Mouse (Mus musculus) lung, postnatal 36 days (tissue): ENCODE results near the gene Zfp282.

Experiments used
- DNase-seq: peaks from one replicate; pipeline ENCODE4 v3.0.0; 2022; ENCODE audit warnings: mixed read lengths

Zfp282 gene

DNA sequence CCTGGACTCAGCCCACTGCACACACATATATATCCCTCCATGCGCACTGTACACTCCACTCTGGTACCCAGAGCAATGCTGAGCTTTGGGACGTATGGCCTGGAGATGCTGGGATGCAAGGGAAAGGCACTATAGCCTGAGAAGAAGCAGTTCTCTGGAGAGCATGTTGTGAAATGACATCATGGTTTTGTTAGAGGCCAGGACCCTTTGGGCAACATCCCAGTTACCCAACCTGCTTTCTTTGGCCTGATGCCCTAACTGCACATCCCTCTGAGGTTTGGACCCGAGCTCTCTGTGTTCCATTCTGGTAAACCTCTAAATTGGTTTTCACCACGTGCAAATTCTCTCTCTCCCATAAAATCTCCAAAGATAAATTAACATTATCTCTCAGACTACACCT lies 26.6 kb downstream of the Zfp282 start:
- DNase-seq: no peak

DNA sequence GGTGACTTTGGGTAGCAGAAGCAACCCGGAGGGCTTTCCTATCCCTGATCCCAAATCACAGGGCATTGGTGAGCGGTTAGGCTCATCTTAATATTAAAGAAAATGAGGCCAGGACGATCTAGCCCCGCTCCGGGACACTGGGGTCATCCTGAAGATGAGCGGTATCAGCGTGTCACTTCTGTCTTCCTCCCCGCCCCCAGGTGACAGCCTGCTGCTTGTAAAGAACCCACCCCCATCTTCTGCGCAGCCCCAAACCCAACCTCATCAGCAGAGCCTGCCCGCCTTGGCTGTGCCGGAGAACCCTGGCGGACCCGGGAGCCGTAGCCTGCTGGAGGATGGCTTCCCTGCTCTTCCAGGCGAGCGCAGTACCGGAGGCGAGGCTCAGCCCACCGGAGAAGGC lies 27.4 kb downstream of the Zfp282 start:
- DNase-seq: no peak

DNA sequence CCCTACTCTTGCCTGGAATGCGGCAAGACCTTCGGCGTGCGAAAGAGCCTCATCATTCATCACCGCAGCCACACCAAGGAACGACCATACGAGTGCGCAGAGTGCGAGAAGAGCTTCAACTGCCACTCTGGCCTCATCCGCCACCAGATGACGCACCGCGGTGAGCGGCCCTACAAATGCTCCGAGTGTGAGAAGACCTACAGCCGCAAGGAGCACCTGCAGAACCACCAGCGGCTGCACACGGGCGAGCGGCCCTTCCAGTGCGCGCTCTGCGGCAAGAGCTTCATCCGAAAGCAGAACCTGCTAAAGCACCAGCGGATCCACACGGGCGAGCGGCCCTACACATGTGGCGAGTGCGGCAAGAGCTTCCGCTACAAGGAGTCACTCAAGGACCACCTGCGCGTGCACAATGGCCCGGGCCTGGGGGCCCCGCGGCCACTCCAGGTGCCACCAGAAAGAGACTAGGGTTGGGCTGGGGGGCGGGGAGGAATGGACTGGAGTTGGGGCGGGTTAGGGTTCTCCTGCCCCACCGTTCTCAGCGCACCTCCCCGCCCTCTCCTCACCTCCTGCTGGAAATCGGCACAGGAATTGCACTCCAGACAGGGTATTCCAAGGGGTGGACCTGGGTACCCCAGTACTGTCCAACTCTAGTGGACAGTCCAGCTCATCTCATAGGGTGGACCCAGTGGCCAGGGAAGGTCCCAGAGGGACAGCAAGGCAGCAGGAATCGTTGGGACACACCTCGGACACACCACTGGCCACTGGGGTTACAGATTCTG lies 28.1 kb downstream of the Zfp282 start:
- DNase-seq: no peak

DNA sequence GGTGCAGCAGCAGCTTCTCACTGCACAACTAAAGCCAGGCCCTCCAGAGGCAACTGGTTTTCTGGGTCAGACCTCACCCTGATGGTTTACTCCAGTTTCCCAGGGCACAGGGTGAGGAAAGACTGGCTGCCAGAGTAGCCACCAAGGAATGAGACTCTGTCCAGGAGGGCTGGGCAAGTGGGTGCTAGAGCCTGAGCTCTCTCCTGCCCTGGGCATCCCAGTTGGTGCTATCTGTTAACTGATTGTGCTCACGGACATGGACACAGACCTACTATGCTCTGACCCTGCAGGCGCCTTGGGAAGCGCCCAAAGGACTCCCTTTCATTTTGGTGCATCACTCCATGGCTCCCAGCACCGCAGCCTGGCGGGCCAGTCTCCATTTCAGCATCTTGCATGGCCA lies 29.3 kb downstream of the Zfp282 start:
- DNase-seq: no peak

DNA sequence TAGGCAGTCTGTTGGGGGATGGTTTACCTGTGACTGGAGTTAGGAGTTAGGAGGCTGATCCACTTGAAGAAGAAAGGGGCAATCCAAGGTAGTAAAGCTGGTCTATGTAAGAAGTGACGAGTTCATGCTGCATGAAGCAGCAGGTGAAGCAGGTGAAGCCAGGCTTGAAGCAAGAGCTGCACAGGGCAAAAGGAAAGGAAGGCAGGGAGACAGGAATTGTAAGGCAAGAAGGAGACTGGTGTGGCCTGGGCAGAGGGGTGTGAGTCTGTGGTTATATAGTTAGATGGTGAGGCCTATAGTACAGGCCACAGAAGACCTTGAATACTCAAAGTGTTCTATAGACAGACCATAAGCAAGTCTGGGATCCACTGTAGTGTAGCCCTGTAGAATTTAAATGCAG lies 32.0 kb downstream of the Zfp282 start:
- DNase-seq: no peak

DNA sequence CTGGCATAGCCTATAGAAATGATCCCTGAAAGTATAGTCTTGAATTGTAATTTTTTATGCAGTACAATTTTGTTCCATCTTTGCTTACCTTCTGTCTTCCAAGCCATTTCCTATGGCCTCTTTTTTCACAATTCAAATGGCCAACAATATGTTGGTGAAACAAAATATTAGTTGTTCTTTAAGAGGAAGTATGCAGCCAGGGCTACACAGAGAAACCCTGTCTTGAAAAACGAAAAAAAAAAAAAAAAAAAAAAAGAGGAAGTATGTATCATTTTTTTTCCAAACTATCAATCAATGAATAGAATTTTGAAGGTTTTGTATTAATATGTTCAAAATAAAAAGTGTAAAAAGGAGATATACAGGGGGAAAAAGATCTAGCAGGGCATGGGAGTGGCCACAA lies 34.6 kb downstream of the Zfp282 start:
- no peak for DNase-seq

DNA sequence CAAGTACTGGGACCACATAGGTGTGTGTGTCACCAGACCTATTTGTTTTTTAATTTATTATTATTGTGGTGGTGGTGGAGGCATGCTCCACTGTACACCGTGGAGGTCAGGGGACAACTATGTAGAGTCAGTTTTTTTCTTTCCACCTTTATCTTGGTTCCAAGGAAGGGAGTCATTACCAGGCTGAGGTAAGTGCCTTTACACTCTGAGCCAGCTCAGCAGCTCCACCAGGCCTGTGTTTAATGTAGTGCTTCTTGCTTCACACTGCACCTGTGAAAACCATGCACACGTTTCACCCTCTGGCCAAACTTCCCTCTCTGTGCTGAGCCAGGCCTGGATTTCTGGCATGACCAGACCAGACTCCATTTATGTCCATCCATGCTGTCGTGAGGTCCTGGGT lies 36.0 kb downstream of the Zfp282 start:
- DNase-seq: no peak

DNA sequence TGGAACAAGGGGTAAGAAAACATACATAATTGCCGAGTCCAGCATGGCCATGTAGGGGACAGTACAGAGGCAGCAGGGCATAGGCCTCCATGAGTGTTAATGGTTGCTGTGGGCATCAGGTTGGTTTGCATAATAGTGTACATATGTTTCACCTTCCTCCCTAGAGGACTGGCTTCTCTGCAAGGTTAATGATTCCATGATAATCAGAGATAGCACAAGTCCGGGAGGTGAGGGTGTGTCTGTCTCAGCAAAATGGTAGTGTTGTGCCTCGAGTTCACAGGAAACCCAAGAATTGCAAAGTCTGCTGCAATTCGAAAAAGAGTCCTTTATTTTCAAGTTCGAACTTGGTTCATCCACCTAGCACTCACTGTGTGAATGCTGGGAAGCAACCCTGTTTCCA lies 40.0 kb downstream of the Zfp282 start:
- no peak for DNase-seq

DNA sequence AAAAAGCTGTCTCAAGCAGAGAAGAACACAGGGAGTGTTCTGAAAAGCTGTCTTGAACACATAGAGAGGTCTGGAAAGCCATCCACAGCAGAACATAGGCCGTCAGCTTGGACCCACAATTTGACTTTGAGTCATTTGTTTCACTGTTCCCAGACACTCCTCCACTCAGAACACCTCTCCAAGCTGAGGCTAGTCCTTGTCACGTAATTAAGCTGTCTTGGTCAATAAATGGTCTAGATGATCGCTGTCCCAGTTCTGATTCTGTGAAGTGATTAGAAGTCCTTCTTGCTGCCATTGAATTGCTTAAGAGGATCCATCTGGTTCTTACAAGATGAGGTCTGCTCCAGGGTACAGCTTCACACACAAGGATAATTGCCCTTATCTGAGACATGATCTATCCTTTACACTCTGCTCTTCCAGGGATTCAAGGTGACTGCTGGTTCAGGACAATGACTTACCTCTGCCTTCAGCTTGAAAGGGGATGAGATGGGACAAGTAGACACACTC lies 41.8 kb downstream of the Zfp282 start:
- peak; percentile 24 for DNase-seq

DNA sequence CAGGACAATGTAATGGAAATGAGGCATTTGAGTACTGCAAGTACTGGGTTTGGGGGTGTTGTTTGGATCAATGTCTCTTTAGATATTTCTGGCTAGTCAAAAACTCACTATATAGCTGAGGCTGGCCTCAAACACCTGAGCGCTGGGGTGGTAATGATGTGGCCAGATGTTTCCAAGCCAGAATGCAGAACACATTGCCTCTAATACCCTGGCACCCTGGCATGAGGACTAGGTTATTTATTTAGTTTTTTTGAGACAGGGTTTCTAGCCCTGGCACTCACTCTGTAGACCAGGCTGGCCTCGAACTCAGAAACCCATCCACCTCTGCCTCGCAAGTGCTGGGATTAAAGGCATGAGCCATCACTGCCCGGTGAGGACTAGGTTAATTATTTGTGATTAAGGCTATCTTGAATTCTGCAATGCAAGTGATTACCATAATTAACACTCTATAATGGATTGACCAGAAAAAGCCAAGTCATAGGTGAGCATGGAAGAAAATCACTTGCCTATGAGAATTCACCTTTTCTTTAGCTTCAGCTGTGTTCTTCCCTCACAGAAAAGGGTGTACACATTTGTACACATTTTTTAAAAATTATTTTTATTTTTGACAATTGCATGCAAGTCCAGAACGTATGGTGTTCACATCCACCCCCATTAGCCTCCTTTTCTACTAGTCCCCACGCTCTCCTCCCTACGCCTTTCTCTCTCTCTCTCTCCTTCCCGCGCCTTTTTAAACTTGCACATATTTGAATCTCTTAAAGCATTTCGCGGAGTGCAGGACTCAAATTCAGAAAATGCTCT lies 42.8 kb downstream of the Zfp282 start:
- no peak for DNase-seq

DNA sequence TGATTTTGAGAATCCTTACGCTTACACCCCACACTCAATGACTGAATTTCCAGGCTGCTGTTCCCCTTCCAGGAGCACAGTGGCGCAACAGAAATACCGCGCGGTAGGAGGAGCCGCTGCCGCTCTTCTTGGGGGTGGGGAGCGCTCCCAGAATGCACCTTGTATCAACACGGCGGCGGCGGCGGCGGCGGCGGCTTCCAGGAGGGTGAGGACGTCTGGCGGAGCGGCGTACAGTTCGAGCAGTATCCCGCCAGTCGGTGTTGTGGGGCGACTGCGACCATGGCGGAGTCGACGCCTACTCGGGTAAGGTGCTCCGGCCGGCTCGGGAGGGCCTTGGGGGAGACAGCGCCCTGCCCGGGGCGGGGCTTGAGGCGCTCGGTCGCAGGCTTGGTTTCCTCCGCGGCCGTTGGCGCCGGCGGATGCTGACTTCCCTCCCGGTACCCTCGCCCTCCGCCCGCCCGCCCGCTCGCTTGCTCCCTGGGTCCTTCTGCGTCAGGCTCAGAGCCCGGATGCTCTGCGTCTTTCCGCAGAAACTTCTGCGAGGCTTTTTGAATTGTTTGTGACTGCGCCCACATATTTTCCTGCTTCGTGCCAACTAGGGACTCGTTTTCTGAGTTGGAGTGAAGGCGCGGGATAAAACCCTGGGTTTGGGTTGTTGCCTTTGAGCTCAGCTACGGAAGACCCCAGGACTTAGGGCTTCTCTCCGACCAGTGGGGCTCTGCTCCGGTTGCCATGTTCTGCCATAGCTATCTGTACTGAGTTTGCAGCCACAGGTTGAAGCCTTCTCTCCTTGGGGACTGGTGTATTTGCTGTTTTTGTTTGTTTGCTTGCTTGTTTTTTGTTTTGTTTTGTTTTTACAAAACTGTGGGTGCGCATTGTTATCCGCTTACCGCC lies 43.7 kb downstream of the Zfp282 start, which contains the start of gene Zfp212:
TSS of gene Zfp212 (plus strand) at position 30 of the 894 bp plus-strand sequence.
- peak; percentile 94 for DNase-seq

DNA sequence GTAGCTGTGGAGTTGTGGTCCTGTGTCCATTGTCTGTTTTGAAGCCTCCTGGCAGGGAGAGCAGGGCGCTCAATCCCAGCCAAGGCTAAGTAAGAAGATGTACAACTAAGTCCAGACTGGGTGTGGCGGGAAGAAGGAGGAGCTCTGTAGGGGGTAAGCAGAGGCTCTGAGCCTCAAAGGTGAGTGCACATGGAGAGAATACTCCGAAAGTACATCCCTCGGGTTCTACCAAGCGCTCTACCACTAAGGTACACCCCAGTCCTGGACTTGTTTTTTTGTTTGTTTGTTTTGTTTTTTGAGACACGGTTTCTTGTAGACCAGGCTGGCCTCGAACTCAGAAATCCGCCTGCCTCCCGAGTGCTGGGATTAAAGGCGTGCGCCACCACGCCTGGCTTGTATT lies 65.5 kb downstream of the Zfp282 start:
- DNase-seq: no peak

DNA sequence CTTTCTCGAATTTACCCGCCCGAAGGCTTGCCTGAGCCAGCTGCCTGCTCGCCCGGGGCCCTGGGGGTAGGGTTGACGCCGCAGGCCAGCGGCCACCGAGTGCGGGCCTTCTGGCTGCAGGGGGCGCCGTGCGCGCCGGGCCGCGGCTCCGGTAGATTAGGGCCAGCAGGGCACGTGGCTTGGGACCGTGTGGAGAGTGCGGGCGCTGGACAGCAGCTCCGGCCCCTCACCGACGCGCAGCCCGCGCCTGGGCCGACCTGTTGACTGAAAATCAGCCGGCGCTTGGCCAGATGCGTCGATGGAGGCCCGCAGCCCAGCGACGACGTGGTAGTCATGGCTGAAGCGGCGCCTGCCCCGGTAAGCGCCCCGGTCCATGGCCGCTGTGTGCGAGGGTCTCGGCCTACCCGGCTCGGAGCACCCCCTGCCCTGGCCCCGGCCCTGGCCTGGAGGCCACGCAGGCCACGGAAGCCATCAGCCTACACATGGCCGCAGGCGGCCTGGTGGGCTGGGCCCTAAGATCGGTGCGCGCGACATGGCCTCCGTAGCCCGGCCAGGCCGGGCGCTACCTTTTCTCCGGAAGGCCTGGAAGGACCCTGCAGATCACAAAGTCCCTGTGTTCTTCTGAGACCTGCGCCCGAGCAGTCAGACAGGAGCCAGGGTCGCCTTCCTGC lies 66.2 kb downstream of the Zfp282 start:
- peak; percentile 74 for DNase-seq

DNA sequence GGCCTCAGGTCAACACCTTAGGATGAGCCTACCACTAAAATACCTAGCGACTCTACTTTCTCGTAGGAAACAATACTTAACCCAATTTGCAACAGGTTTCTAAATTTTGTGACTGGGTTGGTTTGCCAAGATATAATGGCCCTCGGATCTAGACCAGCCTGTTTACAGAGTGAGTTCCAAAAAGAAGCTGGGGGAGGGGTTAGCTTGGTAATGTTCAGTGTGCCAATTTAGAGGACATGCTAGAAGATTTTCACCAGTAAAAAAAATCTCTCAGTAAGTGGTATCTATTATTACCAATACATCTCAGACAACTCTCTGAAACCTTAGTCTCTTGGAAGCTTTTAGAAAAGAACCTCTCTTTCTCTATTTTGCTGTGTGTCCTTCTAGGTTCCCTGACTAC lies 66.7 kb downstream of the Zfp282 start:
- DNase-seq: no peak

DNA sequence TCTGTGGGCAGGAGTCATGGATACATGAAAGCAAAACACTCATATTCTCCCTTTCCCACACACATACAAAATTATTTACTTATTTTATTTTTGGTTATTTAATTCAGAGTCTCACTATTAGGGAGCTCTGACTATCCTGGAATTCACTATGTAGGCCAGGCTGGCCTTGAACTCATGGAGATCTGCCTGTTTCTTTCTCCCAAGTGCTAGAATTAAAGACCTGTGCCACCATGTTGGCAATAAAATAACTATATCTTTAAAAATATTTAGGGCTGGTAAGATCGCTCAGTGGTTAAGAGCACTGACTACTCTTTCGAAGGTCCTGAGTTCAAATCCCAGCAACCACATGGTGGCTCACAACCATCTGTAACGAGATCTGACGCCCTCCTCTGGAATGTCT lies 70.4 kb downstream of the Zfp282 start:
- no peak for DNase-seq

DNA sequence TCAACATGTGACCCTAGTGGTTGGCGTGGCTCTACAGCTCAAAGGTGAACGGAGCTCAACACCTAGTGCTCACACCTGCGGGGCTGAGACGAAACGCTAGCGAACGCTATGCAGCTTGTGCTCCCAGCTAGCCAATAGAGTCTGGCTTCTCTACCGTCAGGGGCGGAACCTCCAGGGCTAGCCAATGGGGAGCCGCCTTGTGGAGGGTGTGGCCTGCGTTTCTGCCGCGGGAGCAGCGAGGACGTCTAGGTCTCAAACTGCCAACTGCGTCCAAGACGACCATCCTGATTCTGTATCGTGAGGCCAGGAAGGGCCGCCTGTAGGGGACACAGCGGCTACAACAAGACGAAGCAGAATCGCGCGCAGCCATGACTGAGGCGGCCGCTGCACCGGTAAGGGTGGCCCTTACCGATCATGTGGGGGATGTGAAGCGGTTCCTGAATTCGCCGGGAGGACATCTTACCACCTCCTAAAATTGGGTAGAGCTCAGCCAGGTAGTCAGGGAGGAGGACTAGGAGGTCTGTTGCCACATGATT lies 76.3 kb downstream of the Zfp282 start, which contains the start of gene Zfp956:
TSS of gene Zfp956 (plus strand) at position 200 of the 536 bp plus-strand sequence.
- DNase-seq: peak; percentile 97

DNA sequence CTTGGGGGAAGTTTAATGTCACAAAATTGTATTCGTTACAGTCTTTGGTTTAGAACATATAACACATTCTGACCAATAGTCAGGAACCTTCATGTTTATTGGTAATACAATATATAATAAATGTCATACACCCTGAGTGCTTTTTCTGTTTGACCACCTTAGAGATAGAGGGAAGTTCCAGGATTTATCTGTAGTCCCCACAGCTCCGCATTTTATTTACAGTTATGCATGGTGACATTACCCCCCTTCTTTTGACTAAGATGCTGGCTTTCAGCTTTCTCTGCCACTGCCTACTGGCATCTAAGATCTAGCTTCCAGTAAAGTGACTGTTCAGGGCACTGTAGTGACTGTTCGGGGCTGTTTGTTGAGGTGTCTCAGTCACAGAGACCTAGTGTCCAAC lies 77.4 kb downstream of the Zfp282 start:
- no peak for DNase-seq

DNA sequence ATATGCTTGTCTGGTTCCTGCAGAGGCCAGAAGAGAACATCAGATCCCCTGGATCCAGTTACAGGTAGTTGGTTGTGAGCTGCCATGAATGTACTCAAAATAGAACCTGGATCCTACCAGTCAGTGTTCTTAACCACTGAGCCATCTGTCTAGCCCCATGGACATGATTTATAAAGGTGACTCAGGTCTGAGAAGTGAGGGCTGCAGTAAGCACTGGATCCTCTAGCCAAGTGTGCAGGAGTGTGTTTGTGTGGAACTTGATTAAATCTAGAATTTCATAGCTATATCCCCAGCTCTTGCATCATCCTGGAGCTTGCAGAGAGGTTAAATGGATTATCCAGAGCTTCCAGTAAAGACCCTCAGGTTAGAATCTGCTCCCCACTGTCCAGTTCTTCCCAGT lies 80.8 kb downstream of the Zfp282 start:
- no peak for DNase-seq
